Comparison of ENCODE assay signal across 23 mouse cellular contexts in genomic region chr1:178886671-178887070, GRCm38 (mm10).
DNase-seq lines count a peak whose midpoint lies in the region; ATAC-seq and TF ChIP-seq lines count a peak whose summit lies in the region.
"Had no signal": no experiment of that assay in that cellular context is flagged by ENCODE, and none has a peak within 500 bp of the region (broad histone marks: within the 10 kb centered on the region; RNA-seq: fewer than 3 reads in every experiment).

No protein-coding gene starts in this region.

- no peaks in the 10 kb centered on the region for H3K27me3 ChIP-seq in forebrain, embryonic 16.5 days (replicated peaks; ENCODE audit: control insufficient read depth, insufficient read depth, low read length)
- no peaks in the 10 kb centered on the region for H3K27me3 ChIP-seq in hindbrain, embryonic 16.5 days (replicated peaks; ENCODE audit: control insufficient read depth, insufficient read depth, low read length)
- H3K27me3 ChIP-seq: CH12.LX; embryonic facial prominence, embryonic 12.5 days; heart, embryonic 15.5 days; Patski had no signal

- H3K9me3 ChIP-seq in forebrain, embryonic 16.5 days (ENCODE audit: control insufficient read depth, low read length): no peaks in the 10 kb centered on the region
- no peaks in the 10 kb centered on the region for H3K9me3 ChIP-seq in hindbrain, embryonic 16.5 days (ENCODE audit: control insufficient read depth, low read length)
- H3K9me3 ChIP-seq: embryonic facial prominence, embryonic 12.5 days; G1E; heart, embryonic 15.5 days had no signal

- no peak overlapping the region for H3K9ac ChIP-seq in forebrain, embryonic 16.5 days (replicated peaks; ENCODE audit: low read depth, low read length)
- no peak overlapping the region for H3K9ac ChIP-seq in hindbrain, embryonic 16.5 days (ENCODE audit: low read depth, low read length)
- H3K9ac ChIP-seq: embryonic facial prominence, embryonic 12.5 days; heart, embryonic 15.5 days had no signal

- no peak overlapping the region for H3K4me3 ChIP-seq in layer of hippocampus, adult 2 months
- H3K4me3 ChIP-seq in forebrain, embryonic 16.5 days (replicated peaks; ENCODE audit: low read length): no peak overlapping the region
- no peak overlapping the region for H3K4me3 ChIP-seq in hindbrain, embryonic 16.5 days (ENCODE audit: low read length)
- H3K4me3 ChIP-seq: embryonic facial prominence, embryonic 12.5 days; gastrocnemius, adult 2 months; heart, embryonic 15.5 days had no signal

- peak in 1 of 2 experiments; percentile 4 for DNase-seq in layer of hippocampus, adult 2 months (ENCODE audit: low spot score in 2 of 2)
- no peak for DNase-seq in layer of hippocampus, postnatal 10 days (ENCODE audit: low spot score in 2 of 2)
- peak; percentile 27 for DNase-seq in brain, adult 2 months (ENCODE audit: low read depth, low spot score)
- DNase-seq in adrenal gland, postnatal 4 days (ENCODE audit: low spot score in 2 of 2): no peak
- DNase-seq: B cell, adult 2 months; cerebellum, adult 2 months; cerebellum, postnatal 25 days; gastrocnemius, adult 2 months; heart, postnatal 36 days; kidney, adult 8-10 months; kidney, postnatal 10 days; lung, postnatal 10 days; right cerebral cortex, adult 18-20 months; thymus, adult 18-20 months; thymus, postnatal 36 days had no signal

- H3K4me1 ChIP-seq in forebrain, embryonic 16.5 days (replicated peaks; ENCODE audit: control insufficient read depth, insufficient read depth, low read length): no peaks in the 10 kb centered on the region; the same call in 1 of the 2 replicates
- peaks cover 8% of the 10 kb centered on the region for H3K4me1 ChIP-seq in hindbrain, embryonic 16.5 days (ENCODE audit: control insufficient read depth, insufficient read depth, low read depth, low read length)
- H3K4me1 ChIP-seq: embryonic facial prominence, embryonic 12.5 days; heart, embryonic 15.5 days had no signal

- TF ChIP-seq CTCF in layer of hippocampus, adult 2 months (conservative IDR thresholded peaks at IDR 0.05): no peak

- no peaks in the 10 kb centered on the region for H3K36me3 ChIP-seq in forebrain, embryonic 16.5 days (ENCODE audit: control insufficient read depth, insufficient read depth)
- H3K36me3 ChIP-seq in hindbrain, embryonic 16.5 days (ENCODE audit: control insufficient read depth, insufficient read depth, low read length): no peaks in the 10 kb centered on the region
- H3K36me3 ChIP-seq: G1E; heart, embryonic 15.5 days had no signal

- H3K4me2 ChIP-seq in forebrain, embryonic 16.5 days (ENCODE audit: low read length): no peak overlapping the region
- no peak overlapping the region for H3K4me2 ChIP-seq in hindbrain, embryonic 16.5 days (ENCODE audit: low read length)
- H3K4me2 ChIP-seq: embryonic facial prominence, embryonic 12.5 days; heart, embryonic 15.5 days had no signal

- 69% methylated on average over 5 of the region's 5 CpGs for WGBS in forebrain, embryonic 16.5 days
- 53% methylated on average over 5 of the region's 5 CpGs for WGBS in hindbrain, embryonic 16.5 days

- peak overlapping the region; percentile 25; the same call in 1 of the 2 replicates for H3K27ac ChIP-seq in layer of hippocampus, adult 2 months
- H3K27ac ChIP-seq in forebrain, embryonic 16.5 days (ENCODE audit: low read length): no peak overlapping the region
- no peak overlapping the region for H3K27ac ChIP-seq in hindbrain, embryonic 16.5 days (ENCODE audit: low read depth, low read length)
- H3K27ac ChIP-seq: embryonic facial prominence, embryonic 12.5 days; gastrocnemius, adult 2 months; heart, embryonic 15.5 days had no signal

- peak; percentile 55; the same call in 1 of the 2 replicates for ATAC-seq in forebrain, embryonic 16.5 days
- peak; percentile 74 for ATAC-seq in hindbrain, embryonic 16.5 days
- ATAC-seq in monocyte, adult 5-6 weeks (replicated peaks; ENCODE audit: insufficient number of reproducible peaks, low FRiP score, low TSS enrichment, poor library complexity, severe bottlenecking): no peak
- ATAC-seq: Patski had no signal
